Mouse (Mus musculus) liver (tissue): ENCODE measurements at regions not wholly inside any gene's neighbourhood (a gene's known extent, or its start where the extent isn't known, plus 50 kb on each side); places are given as distances from the start of the nearest gene placed in this dataset.

Experiments
- DNase-seq: peaks from one replicate; pipeline ENCODE4 v3.0.0-alpha.2; 2020; ENCODE audit warnings: mixed read lengths

DNA sequence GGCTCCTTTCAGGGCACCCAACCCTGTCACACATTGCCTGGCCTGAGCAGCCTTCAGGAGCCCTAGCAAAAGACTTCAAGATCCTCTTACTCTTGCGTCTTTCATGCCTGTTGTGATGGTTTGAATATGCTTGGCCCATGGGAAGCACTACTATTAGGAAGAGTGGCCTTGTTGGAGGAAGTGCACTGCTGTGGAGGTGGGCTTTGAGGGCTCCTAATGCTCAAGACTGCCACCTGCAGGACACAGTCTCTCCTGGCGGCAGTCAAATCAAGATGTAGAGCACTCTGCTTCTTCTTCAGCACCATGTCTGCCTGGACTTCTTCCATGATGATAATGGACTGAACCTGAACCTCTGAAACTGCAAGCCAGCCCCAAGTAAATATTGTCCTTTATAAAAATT, 73.0 kb downstream of the Tsen15 start:
- no peak for DNase-seq

DNA sequence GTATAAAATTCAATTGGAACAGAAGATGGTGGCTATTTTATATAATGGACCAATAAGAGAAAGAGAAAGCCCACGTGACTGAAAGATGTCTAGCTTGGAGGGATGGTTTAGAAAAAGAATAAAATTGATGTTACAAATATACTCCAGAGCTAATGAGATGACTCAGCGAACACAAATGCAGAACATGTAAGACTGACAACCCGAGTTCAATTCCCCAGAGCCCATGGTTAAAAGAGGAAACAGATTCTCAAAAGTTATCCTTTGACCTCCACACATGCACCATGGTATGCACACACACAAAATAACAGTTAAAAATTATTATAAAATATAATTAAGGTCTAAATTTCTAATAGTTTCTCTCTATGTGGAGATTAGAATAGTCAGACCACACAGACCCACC, 81.0 kb downstream of the Tsen15 start:
- DNase-seq = no peak

DNA sequence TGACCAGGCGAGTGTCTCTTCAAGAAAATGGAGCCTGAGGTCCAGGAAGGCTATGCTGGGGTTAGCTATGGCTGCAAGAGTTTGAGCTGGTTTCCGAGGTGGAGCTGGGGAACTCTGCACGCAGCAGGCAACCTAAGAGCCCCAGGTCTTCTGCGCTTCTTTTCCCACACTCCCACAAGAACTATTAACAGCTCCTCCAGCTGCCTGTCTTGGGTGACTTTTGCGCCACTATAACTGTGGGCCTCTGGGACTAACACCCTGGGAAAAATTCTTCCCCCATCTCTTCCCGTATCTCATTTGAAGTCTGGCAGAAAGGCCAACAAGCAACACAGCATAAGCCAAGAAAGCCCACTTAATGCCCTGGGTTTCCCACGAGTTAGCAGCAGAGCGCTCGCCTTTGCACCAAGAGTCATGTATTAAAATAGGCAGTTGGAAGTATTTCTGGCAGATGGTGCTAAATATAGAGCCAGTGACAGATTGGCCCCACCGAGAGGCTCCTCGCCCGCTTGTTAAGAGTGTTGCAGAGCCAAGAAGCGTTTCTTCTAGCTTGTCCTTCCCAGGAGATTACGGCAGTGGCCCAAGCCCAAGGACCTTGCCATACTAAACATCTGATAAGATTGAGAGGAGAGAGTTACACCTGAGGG, 81.9 kb downstream of the Tsen15 start:
- DNase-seq = no peak

DNA sequence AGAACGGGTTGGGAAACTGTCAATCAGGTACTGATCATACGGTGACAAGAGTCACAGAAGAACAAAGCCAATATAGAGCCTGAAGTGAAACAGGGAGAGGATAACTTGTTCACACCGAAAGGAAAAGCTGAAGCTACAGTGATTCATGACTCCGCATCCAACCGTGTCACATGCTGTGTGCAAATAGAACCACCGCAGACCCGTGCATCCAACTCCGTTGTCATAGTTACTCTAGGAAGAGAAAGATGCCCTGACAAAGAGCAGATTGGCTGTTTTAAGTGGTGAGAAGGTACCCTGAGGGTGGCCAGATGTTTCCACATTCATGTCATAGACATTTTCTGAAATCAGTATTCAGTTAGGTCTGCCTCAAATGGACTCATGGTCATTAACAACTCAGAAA, 85.1 kb downstream of the Tsen15 start:
- DNase-seq = no peak

DNA sequence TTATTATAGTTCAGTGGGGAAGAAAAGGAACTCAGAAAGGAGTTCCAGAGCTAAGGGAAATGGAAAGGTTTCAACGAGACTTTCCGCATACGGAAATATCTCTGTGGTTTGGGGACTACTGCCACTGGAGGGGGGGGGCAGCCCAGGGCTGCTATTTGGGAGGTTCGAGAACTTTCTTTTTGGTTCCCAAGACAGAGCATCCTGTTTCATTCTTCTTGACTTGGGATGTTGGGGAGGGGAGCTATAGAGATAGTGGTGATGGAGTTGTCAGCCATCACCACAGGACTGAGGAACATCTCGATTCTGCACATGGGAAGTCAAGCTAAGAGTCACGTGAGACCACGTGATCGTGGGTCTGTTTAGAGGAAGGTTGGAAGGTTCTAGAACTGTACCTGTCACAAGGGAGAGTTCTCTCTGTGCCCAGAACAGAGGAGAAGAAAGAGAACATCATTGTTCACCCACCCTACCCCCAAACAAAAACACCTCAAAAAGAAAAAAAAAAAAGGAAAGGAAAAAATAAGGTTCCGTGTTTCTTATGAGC, 94.2 kb downstream of the Tsen15 start:
- no peak for DNase-seq

DNA sequence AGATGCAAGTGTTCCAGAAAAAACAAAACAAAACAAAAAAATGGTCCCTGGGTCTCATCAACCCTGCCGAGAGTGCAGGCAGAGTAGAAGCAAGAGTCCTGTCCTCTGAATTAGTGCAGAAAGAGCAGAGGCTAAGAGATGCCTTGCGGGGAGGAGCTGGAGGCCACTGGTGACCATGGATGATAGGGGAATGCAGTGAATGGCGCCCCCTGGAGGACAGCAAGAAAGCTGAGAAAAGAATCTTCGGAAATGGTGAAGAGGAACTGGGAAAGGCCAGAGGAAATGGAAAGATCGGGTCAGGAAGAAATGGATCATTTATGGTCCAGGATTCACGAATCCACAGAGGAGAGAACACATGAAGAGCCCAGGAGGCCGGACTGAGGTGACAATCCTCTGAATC, 95.7 kb downstream of the Tsen15 start:
- peak; percentile 66 for DNase-seq

DNA sequence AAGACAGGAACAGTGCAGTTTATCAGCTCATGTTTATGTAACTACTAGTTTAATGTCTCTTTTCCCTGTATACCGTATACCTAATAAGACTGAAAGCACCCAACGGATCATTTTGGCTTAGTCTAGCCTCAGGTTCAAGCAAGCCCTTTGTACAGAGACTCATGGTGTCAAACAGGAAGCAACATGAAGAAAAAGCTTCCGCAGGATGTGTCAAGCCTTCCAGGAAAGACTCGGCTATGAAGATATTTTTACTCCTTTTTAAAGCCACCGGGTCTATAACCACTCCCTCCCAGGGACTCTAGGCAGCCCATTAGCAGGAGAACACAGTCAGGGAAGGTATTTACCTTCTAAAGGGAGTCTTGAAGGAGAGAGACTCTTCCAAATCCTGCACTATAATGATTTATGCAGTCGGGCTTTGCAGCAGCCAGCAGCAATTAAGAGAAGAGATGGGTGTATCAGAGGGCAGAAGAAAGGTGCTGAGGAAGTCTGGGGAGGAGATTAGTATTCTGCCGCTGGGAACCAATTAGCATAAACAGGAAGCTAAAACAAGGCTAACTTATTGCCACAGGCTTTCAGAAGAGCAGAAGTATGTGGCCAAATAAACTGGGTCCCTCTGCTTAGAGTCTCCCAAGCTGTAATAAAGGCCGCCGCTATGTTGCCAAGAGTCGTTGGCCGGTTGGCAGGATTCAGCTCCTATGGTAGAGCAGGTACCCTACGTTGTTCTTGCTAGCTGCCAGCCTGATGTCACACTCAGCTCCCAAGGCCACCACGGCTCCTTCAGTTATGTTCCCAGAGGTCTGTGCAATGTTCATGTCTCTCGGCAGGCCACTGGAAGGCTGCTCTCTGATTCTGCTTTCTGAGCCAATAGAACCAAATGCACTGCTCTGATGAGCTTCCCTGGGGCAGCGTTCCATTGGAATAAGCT, 98.7 kb downstream of the Tsen15 start:
- no peak for DNase-seq

DNA sequence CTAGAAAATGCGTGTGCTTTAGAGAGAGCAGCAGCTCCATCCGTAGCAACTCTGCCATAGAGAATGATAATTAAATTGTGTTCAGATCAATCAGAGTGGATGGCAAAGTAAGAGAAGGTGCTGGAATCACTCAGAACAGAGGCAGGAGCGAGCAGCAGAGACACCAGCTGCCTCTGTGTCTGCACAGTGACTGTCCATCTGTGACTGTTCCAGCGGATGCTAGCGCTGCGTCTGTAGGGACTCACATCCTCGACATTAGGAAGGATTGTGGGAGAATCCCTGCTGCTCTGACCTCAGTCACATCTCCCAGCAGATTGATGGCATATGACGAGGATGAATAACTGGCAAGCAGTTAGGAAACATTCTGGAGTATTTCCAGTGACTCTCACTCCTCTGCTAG, 99.8 kb downstream of the Tsen15 start:
- DNase-seq = no peak

DNA sequence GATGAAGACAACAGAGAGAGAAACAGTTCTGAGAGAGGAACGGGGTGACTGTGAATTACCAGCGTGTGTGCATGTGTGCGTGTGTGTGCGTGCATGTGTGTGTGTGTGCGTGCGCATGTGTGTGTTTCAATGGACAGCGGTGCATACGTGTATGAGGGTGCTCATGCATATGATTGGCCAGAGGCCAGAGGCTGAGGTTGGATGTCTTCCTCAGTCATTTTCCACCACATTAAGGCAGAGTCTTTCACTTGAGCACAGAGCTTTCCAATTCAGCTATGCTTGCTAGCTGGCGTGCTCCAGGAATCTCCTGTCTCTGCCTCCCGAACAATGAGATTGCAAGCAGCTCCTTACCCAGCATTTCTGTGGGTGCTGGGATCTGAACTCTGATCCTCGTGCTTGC, 104.4 kb downstream of the Tsen15 start:
- no peak for DNase-seq

DNA sequence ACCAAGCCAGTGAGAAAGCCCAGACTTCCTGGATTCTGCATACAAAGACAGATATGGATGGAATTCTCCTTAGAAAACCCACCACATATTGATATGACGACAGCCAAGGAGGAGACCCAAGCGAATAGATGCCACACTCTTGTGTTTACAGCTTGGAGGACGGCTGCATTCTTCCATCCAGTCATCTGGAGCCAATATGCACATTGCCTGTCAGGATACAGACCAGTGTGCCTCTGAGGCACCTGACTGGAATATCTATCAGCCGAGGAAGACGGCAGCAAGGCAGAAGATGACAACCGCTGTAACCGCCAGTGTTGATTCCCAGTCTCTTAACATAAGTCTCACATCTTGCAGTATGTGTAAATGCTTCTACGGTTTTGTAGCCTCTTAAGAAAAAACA, 105.3 kb downstream of the Tsen15 start:
- no peak for DNase-seq

DNA sequence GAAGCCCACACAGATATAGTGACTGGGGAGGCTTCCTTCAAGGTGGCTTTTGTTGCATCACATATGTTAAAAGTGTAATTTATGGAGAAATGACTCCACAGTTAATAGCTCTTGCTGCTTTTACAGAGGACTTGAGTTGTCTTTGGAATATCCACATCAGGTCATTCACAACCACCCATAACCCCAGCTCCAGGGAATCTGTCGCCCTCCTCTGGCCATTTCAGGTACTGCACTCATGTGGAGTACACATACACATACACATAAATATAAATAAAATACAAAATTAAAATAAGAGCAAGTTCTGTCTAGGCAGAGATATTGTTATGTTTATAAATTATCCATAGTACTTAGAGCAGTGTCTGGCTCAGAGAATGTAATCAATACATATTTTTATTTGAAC, 106.5 kb downstream of the Tsen15 start:
- DNase-seq = no peak

DNA sequence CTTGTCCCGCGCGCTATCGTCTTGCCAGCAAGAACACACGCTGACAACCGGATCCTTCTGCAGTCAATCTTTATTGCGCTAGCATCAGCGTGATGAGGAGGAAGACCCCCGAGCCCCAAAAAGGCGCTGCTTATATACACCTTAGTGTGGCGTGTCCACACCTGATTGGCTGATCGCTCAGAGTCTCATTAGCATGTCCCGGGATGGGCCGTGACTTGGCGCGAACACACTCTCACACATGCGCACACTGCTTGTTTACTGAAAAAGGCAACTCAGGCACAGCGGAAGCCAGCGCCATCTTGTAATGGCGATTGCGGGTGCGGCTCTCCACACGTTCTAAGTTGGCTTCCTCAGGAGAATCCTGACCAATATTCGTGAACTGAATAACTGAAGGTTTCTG, 111.5 kb downstream of the Tsen15 start:
- DNase-seq = no peak

DNA sequence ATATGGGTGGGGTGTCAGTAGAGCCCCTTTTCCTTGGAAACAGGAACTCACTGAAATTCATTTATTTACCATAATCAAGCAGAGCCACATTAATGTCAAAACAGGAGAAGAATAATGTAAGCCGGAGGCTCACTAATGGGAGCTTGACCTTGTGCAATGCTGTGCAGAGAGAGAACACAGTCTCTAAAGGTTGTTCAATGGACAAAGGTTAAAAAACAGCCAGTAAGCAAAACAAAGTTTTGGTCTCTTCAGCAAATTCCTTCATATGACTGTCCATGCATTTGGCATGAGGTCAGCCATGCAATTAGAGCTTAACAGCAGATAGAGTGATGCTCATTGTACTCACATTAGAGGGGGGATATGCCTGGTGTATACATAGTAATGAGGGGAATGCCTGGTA, 113.1 kb downstream of the Tsen15 start:
- DNase-seq = no peak

DNA sequence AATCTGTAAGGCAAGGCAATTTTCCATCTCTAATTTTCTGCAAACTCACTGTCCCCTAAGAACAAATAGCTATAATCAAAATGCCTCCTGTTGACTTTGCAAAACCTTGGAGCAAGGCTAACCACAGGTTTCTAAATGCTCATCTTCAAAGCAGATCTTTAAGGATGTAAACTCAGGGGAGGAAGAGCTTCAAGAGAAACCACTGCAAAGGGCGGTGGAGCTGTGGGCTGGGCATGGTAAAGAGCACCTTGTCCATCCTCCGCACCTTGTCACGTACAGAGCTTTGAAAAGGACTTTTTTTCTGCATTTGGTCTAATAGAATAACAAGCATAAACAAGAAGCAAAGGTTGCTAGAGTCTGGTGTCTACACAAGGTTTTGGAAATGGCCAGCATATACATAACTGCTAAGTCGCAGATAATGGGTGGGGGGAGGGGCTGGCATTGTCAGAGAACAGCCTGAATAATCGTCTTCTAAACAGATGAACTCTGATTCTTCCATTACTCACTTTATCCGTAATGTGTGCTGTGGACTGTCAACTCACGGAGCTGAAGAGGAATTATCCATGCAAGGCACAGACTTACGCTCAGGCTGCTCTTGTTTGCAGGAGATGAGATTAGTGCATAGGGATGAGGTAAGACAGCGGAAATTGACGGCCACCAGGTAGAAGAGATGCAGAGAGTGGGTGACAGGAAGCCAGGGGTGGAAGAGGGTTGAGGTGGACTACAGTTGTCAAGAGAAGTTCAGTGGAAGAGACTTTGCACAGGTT, 116.4 kb downstream of the Tsen15 start:
- no peak for DNase-seq

DNA sequence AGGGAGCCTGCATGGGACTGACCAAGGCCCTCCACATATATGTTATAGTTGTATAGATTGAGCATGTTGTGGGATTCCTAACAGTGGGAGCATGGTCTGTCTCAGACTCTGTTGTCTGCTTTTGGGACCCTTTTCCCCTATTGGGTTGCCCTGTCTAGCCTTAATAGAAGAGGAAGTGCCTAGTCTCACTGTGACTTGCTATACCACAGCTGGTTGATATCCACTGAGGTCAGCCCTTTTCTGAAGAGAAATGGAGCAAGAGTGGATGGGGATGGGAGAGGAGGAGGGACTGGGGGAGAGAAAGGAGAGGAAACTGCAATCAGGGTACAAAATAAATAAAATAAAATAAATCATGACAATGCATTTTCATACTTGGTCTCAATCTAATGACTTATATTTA, 120.1 kb downstream of the Tsen15 start:
- no peak for DNase-seq

DNA sequence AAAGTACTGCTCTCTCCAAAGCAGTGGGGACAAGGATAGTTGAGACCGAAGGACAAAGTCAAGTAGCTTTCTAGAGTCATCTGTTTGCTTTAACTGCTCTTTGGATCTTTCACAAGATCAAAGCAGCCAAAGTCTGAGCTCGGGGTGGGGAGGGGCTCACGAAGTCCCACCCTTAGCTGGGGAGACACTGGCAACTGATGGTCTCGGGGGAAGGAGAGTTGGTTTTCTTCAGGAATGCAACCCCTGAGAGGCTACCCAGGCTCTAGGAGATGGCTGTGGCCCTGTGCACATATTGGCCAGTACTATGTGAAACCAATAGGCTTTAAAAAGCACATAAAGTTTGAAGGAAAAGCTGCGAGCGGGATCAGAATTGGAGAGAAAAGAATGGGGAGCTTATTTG, 121.5 kb downstream of the Tsen15 start:
- no peak for DNase-seq

DNA sequence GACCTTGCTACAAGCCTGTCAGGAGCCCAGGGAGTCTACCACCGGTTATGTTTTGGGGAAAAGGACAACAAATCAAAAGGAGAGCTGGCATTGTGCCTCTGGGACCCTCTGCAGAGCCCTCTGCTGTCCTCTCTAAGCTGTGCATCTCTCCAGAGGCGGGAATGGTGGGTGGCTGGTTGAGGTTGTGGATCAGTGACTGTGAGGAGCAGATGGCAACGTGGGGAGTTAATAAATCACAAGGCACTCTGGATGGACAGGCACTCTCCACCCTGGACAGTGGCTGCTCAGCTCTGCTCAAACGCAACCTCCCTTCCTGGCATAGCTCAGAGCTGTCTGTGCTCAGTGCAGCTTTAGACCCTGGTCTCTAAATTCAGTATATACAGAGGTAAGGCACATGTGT, 125.0 kb downstream of the Tsen15 start:
- DNase-seq = no peak

DNA sequence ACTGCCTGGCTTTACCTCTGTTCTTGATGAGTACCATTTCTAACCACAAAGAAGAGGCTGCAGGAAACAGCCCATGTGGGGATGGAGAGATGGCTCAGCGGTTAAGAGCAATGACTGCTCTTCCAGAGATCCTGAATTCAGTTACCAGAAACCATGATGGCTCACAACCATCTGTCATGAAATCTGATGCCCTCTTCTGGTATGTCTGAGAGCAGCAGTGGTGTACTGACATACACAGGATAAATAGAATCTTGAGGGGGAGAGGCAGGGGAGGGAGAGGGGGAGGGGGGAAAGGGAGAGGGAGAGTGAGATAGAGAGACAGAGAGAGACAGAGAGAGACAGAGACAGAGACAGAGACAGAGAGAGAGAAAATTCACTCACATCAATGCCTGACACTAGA, 125.5 kb downstream of the Tsen15 start:
- no peak for DNase-seq

DNA sequence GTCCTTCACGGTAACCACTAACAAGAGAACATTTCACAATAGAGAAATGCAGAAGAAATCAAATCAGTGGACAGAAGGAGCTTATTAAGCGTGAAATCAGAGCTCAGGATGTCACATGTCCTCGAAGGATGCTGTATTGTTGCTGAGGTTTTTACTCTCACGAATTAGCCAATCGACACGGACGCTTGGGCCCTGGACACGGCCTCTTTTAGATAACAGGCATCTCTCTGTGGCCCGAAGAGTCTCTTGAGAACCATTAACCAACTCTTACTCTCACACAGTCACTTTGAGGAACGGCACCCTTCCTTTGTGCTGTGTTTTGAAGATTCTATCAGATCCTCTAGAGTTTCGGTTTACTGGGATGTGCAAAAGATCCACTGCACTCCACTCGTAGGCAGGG, 128.2 kb downstream of the Tsen15 start:
- no peak for DNase-seq

DNA sequence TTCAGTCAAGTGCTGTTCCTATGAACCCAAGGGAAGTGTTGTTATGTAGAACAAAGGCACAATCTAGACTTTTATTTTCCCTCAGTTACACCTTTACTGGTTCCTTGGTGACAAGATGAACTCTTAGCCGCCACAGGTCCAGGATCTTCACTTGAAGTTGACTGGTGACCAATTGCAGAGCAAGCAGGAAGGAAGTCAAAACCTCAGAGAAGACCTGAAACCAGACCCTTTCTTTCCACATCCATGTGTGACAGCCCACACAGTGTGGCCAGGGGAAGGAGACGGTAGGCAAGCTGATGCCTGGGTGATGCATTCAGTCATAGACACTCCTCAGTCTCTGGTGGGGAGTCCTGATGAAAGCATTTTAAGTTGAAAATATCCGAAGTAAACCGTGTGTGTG, 132.6 kb downstream of the Tsen15 start:
- DNase-seq = no peak

DNA sequence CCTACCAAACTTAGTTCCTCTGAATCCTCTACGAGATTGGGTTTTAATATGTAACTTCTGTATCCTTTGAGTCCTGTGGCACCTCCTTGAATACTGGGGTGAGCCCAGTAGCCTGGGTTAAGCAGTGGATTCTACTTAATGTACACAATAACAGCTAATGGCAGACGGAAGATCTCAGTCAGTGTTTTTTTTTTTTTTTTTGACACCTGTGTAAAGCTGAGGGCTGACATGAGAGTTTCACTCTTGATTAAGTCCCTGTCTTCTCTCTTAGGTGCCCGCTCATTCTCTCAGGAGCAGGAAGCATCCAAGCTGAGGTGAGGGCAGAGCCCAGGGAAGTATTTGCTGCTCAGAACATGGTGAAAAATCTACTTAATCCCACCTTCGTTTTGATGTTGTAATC, 133.0 kb downstream of the Tsen15 start:
- DNase-seq = no peak

DNA sequence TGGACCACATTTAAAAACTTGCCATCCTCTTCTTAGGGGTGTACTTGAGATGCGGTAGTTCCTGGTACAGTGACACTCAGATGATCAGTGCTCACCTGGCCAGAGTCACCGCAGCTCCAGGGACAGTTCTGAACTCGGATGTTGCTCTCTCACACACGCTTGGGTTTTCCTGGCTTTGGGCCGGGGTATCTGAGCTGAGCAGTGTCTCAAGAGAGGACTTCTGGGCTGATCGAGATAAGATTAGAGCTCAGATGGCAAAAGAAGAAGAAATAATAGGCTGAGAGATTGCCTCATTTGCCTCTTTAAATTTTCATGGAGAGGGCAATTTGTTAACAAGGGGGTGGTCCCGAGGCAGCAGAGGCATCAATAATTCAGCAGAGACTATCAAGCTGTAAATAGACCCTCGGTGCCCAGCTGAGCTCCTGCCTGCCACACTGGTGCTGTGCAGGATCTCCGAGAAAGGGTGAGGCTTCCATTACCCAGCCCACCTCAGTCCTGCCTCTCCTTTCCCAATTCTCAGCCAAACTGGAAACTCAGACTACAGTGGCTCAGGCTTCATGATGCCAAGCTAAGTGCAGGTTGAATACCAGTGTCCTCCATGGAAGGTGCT, 133.7 kb downstream of the Tsen15 start:
- no peak for DNase-seq

DNA sequence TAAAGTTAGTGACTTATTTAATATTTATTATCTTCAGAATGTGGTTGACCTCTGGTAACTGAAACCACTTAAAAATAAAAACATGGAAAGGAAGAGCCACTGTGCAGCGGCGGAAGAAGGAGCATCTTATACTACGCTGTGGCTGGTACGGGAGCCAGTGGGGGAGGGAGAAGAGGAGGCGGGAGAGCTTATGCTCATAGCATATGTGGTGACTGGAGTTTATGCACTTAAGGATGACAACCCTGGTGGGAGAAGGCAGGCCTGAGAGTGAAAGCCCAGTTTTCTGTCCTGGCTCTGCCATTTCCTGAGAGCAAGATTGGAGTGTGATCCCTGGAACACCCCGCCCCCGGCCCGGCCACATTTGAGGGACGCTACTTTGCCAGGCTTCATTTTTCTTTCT, 145.5 kb downstream of the Tsen15 start:
- DNase-seq = no peak
